Mouse (Mus musculus): ENCODE results near the gene Syt1.

DNA sequence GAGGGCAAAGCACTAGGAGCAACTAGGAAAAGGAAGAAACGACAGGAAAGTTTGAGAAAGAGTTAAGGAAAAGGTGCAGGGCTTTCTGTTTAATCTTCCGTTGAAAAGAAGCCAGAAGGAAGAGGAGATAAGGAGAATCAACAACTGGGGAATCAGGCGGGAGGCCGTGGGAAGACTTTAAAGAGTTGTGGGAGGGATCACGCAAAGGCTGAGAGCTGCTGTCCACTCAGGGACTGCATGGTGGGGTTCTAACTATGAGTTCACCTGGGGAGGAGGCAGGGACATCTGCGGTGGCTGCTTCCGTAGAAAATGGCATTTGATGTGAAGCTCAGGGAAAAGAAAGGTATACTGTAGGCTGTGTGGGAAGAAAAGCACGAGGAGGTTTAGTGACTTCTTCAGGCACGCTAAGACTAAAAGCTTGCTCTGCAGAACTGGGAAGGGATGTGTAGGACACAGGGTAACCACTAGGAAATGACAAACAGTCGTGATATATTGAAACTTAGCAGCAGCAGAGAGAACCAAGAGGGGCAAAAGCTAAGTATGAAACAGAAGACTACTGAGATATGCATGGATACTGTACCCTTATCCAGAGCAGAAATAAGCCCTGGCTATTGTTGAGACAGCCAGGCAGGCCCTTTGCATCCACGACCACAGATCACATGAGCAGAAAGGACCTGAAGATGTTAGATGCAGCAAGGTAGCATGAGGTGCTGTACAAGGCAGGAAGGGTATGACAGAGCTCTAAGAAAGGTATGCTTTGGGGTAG is 414.4 kb downstream of the Syt1 start:
- TF ChIP-seq EP300 (IDR thresholded peaks at IDR 0.05; ENCODE audit: low read depth) (peak; percentile 43; the same call in 1 of the 2 replicates), CTCF (IDR thresholded peaks at IDR 0.05; ENCODE audit: low read depth) (no peak)
